Mouse (Mus musculus) 3T3-L1 (cell line): ENCODE results near the gene Depdc5.

Experiments
- DNase-seq: peaks from one replicate; pipeline ENCODE4 v3.0.0-alpha.2; 2015; ENCODE audit warnings: low read depth, low spot score

Depdc5 gene

DNA sequence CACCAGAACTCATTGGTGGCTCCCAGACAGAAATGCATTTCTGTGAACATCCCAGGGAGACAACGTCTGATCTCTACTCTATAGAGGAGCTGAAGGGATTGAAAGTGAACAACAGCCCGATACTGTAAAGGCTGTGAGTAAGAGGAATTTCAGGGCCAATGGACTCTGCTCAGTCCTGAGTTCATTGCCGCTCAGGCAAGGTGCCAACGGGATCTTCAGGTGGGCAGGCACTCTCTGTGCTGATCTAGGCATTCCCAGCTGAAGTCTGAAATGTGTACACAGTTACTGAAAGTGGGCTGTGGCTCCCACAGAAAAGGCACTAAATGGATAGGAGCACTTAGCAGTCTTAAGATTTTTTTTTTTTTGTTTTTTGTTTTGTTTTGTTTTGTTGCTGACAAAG, 135.3 kb downstream of the Depdc5 start:
- DNase-seq: no peak

- DNase-seq: no peak
Measured at GRCm38 (mm10) chr5:33001111-33001510, 137.6 kb downstream of the Depdc5 start.

DNA sequence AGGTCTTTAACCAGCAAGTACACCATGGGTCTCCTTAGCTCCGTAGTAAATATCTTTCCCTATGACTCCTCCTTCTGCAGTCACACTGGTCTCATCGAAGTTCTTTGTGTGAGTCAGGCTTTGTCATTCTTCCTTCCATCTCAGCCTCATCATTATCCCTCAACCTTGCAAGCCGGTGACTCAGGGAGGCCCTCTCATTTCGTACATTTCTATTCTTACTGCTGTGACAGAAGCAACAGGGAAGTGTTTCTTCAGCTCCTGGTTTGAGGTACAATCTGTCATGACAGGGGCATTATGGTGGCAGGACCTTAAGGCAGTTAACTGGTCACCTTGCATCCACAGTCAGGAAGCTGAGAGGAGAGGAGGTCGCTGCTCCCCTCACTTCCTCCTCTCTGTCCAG, 139.3 kb downstream of the Depdc5 start:
- peak; percentile 85 for DNase-seq

GRCm38 (mm10) chr5:33003500-33003899, 140.0 kb downstream of the Depdc5 start:
- DNase-seq: peak; percentile 48

- DNase-seq: no peak
Measured at GRCm38 (mm10) chr5:33004110-33004509, 140.6 kb downstream of the Depdc5 start.

GRCm38 (mm10) chr5:33005442-33006145, 142.1 kb downstream of the Depdc5 start:
- no peak for DNase-seq

DNA sequence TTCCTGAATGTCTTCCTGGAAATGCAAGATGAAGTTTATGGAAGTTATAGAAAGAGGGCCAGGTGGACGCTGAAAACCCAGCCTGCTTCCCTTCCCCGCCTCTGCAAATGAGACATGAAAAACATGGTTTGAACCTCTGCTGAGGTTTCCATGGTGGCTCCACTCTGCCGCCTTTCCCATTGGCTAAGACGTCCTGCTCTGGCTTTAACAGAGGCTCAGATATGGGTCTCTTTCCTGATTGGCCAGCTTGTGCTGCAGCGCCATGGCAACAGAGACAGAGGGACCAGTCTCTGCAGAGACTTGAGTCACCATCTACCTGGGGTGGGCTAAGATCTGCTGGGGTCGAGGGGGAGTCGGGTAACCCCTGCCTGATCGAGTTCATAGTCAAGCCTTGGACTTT, 143.2 kb downstream of the Depdc5 start:
- no peak for DNase-seq

DNA sequence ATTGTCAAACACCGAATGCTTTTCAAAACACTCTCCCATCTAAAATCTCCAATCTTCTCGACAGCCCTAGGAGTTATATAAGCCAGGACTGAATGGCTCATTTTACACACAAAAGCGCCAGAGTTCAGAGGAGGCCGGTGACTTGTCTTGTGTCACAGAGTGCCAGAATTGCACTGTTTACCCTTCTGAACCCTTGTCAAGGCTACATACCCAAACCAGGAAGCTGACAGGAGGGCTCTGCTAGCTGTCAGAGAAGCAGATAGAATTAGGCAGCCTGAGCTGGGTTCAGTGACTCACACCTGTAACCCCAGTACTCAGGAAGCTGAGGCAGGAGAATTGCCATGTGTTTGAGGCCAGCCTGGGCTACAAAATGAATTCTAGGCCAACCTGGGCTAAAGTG, 143.9 kb downstream of the Depdc5 start:
- DNase-seq: no peak

DNA sequence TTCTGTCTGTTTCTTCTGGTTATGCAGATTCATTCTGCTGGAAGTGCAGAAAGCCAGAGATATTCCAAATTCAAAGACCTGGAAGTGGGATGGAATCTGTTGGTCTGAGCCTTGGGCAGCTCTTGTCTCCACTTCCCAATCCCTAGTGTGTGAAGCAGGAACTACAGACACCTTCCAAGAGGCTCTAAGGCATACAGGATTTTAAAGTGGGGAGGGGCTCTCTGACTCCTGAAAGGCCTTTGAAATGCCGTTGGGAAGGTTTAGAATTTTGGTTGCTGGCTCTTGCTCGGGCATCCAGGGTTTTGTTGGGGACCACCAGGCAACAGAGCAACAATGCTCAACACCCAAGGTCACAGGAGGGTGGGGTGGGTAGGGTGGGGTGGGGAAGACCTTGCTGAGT, 145.8 kb downstream of the Depdc5 start:
- DNase-seq: no peak

DNA sequence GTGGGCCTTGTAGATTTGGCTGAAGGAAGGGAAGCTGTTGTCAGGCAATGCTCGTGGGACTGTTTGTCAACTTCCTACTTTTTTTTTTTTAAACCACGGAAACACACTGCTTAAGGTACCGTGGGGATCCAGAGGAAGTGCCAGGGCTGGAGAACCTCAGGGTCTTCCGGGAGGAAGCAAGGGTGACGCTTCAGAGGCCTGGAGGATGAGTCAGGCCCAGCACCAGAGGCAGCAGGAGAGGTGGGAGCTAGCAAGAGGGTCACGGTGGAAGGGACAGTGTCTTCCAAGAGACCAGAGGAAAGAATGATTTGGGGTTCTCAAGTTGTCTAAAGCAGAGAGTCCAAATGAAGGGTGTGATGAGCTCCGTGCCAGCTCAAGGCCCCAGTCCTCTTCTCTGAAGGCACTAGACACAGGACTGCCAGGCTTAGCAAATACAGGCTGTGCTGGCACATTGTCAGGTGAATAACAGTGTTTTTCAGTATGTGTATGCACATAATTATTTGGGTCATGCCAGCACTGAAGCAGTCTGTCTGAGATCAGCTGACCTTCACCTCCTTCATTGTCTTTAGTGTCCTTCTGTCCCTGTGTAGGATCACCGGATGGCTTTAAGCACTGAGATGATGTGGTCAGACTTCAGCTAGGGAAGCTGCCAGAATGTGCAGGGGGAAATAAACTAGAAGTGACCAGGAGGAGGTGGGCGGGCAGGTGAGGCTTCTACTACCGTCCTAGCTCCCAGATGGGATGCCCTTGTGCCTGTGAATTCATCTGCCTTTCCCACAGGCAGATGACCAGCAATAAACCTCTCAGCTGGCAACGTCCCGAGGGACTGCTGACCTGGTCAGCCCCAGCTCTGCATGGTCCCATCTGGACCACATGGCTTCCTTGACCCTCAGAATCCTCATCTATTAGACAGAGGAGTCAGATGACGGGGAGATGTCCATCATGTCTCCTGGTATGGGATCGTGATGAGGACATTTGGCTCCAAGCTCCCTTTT, 146.6 kb downstream of the Depdc5 start:
- peak; percentile 49 for DNase-seq

DNA sequence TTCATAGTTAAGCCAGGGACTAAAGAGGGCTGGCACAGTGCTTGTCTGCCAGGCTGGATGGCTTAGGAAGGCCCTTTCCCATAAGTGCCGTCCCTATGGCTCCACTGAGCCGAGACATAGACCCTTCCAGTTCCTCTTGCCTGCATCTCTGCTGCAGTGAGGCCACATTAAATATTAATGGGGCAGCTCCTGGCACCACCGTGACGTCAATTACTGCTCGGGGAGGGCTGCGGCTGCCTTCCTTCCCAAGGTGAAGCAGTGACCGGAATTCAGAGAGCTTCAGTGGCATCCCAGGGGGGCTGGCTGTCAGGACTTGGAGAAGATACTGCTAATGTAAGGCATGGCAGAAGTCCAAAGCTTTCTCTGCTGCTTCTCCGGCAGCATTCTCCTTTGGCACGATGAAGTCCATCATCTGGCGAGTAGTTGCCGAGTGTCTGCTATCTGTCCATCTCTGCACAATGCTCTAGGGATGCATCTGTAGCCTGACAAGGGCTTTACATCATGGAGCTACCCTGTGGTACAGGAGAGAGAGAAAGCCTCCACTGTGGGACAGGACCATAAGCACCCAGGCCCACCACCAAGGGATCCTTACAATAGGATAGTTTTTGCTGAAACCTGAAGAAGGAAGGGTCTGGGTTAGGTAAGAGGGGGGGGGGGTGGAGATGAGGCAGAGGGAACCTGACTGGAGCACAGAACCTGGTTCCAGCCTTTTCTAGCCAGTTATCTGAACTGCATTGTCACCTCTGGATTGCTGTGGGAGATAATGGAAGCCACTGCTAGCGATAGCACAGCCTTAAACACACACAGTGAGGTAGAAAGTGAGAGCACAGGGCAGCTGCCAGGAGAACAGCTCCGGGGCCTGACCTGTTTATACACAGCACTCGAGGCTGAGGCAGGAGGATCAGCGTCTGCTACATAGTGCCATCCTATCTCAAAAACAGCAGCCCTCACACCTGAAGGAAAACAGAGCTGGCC, 147.9 kb downstream of the Depdc5 start:
- DNase-seq: no peak

DNA sequence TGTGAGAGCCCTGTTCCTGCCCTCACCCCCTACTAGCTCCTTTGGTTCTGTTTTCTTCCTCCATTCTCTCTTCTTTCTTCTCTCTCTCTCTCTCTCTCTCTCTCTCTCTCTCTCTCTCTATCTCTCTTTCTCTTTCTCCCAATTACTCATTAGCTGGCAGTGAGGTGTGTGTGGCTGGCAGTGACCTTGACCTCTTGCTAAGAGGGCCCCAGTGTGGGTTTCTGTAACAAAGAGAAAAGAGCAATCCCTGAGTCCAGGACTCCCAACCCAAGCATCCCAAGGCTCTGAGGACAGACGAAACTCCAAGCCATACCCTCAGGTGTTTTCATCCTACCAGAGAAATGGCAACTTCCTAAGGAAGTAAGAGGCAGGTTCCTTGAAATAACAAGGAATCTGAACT, 150.6 kb downstream of the Depdc5 start:
- no peak for DNase-seq

- DNase-seq: no peak
Measured at GRCm38 (mm10) chr5:33015579-33015978, 152.1 kb downstream of the Depdc5 start.

DNA sequence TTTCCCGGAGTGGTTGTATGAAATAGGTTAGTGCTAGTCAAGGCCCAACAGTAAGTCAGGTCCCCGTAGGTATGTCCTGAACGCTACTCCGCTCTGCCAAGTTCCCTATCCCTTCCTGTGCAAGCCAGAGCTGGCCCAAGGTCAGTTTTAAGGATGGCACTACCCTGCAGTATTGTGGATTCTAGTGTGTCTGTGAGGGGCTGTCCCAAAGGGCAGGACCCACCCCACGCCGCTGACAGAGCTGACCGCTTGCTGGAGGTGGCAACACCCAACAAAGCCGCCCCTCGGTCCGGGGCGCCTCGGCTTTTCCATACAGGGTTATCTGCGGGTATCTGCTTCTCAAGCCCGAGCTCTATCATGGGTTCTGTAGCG, 154.7 kb downstream of the Depdc5 start:
- no peak for DNase-seq

GRCm38 (mm10) chr5:33018561-33019425, 155.3 kb downstream of the Depdc5 start, which contains the start of gene Ywhah:
Gene Ywhah (plus strand): TSS chr5:33018816.
- peak; percentile 98 for DNase-seq

DNA sequence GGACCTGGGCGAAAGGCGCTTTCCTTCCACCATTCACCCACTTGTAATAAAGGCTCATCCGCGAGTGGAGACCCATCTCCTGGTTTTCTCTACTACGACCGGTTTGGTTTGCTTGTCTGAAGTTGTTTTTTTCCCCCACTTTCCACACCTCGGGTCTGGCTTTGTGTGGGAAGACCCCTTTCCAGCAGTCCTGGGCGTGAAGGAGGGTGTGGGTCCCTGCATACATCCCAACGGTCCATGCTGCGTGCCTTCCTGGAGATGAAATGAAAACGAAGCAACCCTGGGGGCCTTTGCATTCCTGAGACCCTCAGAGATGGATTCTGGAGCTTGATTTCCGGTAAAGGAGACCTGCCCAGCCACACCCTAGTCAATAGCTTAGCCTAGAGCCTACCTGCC, 155.9 kb downstream of the Depdc5 start:
- peak; percentile 43 for DNase-seq

GRCm38 (mm10) chr5:33021622-33022021, 158.1 kb downstream of the Depdc5 start:
- DNase-seq: peak; percentile 67

DNA sequence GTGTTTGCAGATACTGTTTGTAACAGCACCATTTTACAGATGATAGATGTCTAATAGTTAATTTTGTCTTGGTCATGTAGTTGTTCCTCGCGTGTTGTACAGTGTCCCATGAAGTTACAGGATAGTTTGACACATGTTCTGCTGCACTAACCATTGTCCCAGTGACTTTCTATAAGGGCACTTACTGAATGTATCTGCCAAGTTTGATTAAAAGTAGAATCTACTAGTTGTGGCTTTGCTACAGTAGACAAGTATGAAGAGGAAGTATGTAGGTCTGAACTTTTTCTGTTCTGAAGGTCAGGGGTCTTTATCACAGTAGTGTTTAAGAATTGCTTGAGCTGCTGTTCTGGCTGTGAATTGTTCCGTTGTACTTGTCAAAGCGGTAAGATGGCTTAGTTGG, 159.8 kb downstream of the Depdc5 start:
- DNase-seq: no peak

DNA sequence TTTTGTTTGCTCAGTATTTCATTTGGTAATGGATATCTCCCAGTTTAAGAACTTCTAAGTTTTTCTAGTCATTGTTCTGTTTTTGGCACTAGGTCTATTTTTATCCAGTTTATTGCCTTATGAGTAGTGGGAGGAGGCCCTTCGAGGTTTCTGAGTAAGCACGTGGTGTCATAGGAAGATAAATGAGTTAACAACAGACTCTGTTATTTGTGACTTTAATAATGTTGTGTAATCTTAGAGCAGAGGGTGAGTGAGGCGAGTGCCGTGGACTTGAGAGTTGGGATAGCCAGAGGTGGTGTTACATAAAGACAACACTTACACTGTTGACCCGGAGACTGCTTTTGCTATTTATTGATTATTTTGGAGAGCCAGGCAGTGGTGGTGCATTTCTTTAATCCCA, 161.0 kb downstream of the Depdc5 start:
- peak; percentile 61 for DNase-seq

DNA sequence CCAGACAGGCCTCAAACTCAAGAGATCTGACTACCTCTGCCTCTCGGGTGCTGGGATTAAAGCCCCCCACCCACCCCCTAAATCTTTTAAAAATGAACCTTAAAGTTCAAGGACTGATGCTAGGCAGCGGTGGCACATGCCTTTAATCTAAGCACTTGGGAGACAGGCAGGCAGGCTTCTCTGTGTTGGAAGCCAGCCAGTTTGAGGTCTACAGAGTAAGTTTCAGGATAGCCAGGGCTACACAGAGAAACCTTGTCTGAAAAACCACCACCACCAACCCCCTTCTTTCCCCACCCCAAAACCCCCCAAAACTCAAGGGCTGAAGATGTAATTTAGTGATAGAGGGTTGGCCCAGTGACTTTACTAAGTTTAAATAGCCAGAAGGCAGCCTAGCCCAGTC, 165.2 kb downstream of the Depdc5 start:
- no peak for DNase-seq
